Mouse (Mus musculus) cerebellum, adult 8-10 months (tissue): ENCODE data around the gene Skint4.

ENCODE experiments used
- DNase-seq: peaks from one replicate; pipeline ENCODE4 v3.0.0; 2022

Skint4 gene

DNA sequence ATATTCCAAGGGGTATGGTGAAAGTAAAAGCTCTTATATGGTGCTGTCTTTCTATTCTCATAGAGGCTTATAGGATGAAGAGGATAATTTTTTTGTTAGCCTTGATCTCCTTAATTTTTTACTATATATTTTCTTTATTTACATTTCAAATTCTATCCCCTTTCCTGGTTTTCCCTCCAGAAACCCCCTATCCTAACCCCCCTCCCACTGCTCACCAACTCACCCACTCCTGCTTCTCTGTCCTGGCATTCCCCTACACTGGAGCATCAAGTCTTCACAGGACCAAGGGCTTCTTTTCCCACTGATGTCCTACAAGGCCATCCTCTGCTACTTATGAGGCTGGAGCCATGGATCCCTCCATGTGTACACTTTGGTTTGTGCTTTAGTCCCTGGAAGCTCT, at the start of gene Skint4:
Gene Skint4 (plus strand): TSS at position 301 of the 400 bp plus-strand sequence.
- no peak for DNase-seq
